Comparison of ENCODE assay signal across 16 mouse cellular contexts in the genomic region with DNA sequence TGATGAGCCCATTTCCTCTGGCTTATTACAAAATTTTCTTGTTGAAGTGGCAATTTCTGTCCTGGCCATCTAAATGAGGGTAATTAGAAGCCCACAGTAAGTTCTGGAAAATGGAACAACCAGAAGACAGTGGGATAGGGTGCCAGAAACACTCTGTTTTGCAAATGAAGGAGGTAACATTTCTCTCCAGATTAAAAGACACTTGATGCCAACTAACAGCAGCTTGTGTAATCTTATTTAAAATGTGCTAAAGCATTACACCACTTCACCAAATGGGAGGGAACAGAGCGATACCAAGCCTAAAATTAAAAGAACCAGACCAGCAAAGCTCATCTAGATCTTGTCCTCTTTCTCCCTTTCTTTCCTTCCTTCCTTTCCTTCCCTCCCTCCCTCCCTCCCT.
"Had no signal": no experiment of that assay in that cellular context is flagged by ENCODE, and none has a peak within 500 bp of the region (broad histone marks: within the 10 kb centered on the region; RNA-seq: fewer than 3 reads in every experiment).

No protein-coding gene starts in this region.

- ATAC-seq: liver, postnatal 0 days had no signal

- H3K27ac ChIP-seq: kidney, postnatal 0 days; limb, embryonic 15.5 days; liver, embryonic 13.5 days; midbrain, embryonic 10.5 days; neural tube, embryonic 15.5 days had no signal

- DNase-seq: kidney, adult 9 months; kidney, postnatal 36 days; layer of hippocampus, adult 9-11 months; layer of hippocampus, postnatal 36 days; liver, embryonic 13.5 days; liver, postnatal 0 days; lung, postnatal 36 days; midbrain, embryonic 14.5 days; retina, postnatal 1 day; right cerebral cortex, postnatal 25 days; thymus, postnatal 4 days had no signal

- H3K36me3 ChIP-seq: limb, embryonic 15.5 days; liver, embryonic 13.5 days; midbrain, embryonic 10.5 days; neural tube, embryonic 15.5 days had no signal

- H3K9me3 ChIP-seq: limb, embryonic 15.5 days; liver, embryonic 13.5 days; midbrain, embryonic 10.5 days; neural tube, embryonic 15.5 days had no signal

- H3K4me2 ChIP-seq: limb, embryonic 15.5 days; liver, embryonic 13.5 days; neural tube, embryonic 15.5 days had no signal

- H3K9ac ChIP-seq: limb, embryonic 15.5 days; liver, embryonic 13.5 days; liver, postnatal 0 days had no signal

- H3K27me3 ChIP-seq: liver, embryonic 13.5 days; neural tube, embryonic 15.5 days had no signal

- H3K4me3 ChIP-seq: limb, embryonic 15.5 days; liver, embryonic 13.5 days; midbrain, embryonic 10.5 days; myocyte; neural tube, embryonic 15.5 days had no signal
